Mouse (Mus musculus) right cerebral cortex, postnatal 10 days (tissue): ENCODE measurements around the gene Mat2a.

ENCODE experiments used
- DNase-seq, 2 experiments: peaks; one replicate each; pipeline ENCODE4 v3.0.0; 2021; ENCODE audit warnings: low spot score in 2 of 2

Mat2a gene

GRCm38 (mm10) chr6:72415181-72415580 is 24.2 kb downstream of the Mat2a start:
- no peak for DNase-seq

DNA sequence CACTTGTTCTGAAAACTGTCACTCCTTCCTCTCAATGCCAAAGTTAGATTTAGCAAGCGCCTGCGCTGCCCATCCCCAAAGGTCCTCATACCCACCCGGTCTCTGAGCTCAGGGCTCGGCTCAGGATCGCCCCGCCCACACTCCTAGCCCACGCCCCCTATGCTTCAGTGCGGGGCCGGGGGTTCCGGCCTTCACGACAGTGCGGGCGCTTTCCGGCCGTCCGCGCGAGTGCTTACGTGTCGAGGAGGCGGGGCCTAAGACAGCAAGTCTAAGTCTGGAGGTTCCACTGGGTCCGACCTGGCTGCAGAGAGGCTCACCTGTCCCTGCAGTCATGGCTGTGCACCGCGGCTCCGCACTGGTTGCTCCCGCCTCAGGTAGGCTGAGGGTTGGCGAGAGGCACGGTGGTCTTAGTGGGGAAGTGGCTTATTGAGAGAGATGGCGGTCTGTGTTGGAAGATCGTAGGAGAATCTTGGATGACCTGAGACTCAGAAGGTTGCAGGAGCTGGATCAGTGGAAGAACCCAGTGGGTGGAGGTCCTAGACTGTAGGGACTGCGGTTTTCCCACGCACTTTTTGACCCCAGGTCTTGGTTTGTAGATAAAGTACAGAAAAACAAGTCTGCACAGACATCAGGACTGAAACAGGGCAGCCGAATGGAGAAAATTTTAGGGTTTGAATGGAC is 25.1 kb downstream of the Mat2a start, which contains the start of gene Ggcx:
Gene Ggcx, plus strand, starts transcription at position 233 of the 681 bp plus-strand sequence.
- DNase-seq, result peak; percentile 95

GRCm38 (mm10) chr6:72410518-72410917 is 28.8 kb downstream of the Mat2a start:
- no peak for DNase-seq

DNA sequence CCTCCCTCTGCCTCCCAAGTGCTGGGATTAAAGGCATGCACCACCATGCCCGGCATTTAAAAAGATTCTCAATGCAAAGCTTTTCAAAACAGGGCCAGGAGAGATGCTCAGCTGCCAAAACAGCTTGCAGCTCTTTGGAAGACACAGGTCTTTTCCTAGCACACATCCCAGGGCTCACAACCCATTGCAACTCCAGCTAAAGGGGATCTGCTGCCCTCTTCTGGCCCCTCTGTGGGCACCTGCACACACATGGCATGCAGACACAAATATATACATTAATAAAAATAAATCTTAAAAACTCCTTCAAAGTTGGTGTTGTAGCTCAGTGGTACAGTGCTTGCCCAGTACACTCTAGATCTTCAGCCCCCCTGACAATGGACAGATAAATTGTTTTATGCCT is 29.4 kb downstream of the Mat2a start:
- no peak for DNase-seq

GRCm38 (mm10) chr6:72409567-72409966 is 29.8 kb downstream of the Mat2a start:
- DNase-seq, result peak; percentile 62 to 84

DNA sequence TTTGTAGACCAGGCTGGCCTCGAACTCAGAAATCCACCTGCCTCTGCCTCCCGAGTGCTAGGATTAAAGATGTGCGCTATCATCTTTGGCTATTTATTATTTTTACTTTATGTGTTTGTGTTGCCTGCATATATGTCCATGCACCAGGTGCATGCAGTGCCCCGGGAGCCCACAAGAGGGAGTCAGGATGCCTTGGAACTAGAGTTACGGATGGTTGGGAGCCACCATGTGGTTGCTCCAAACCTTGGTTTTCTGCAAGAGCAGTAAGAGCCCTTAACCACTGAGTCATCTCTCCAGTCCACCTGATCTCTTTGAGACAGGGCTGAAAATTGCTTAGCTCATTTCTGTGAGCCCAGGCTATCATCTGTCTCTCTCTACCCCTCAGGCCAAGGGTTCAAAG is 32.2 kb downstream of the Mat2a start:
- DNase-seq, result peak; percentile 81 to 84

- DNase-seq, result no peak
Measured at GRCm38 (mm10) chr6:72405356-72405755, 34.0 kb downstream of the Mat2a start.

DNA sequence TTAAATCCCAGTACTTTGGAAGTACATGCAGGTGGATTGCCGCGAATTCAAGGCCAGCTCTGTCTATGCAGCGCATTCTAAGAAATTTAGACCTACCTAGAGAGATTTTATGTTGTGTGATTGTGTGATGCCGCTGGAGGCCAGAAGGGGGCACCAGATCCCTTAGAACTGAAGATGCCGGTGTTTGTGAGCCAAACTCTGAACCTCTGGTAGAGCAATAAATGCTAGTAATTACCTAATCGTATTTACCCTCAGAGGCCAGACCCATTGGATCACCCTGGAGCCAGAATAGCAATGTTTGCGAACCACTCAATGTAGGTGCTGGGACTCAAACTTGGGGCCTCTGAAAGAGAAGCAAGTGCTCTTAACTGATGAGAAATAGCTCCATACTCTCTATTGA is 37.5 kb downstream of the Mat2a start:
- peak; percentile 57 to 78 for DNase-seq

DNA sequence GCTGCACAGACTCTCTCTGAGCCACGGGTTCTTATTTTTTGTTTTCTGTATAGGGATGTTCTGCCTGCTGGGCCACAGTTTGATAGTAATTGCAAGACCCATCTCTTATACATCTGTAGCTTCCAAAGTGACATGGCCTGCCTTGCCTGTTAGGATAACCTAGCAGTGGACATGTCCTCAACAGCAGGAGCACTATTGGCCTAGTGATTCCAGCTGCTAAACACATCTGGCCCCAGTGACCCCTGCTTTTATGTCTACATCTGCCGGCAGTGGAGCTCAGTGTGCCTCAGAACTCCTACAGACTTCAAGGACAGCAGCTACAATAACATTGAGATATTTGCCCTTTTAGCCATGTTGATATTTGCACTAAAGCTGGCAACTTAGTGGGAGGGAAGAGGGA is 39.4 kb downstream of the Mat2a start:
- DNase-seq, result no peak

DNA sequence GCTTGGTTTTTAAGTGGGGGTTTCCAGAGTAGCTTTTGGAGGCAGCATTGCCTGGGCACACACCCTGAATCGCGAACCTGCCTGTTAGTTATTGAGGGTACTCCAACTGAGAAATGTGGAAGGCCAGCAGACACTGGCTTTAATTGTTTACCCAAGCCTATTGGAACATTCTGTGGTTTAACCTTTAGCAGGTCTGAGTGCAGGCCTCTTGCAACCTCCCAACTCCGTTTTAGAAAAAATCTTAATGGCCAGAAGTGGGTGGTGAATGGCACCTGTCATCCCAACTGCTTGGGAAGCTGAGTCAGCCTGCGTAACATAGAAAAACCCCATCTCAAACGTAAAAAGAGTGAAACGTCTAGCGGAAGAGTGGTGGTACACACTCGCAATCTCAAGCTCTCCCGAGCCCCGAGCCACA is 42.5 kb downstream of the Mat2a start:
- DNase-seq, result no peak

DNA sequence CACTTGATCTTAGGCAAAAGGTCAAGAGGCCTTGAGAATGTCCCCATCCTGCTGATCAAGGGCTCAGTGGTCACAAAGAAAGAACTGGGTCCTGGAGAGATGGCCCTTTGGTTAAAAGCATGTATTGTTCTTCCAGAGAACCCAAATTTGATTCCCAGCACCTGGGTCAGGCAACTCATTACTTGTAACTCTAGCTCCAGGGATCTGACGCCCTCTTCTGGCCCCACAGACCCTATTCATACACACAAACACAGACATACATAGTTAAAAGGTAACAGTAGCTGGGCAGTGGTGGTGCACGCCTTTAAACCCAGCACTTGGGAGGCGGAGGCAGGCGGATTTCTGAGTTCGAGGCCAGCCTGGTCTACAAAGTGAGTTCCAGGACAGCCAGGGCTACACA is 47.0 kb downstream of the Mat2a start:
- DNase-seq, result no peak

GRCm38 (mm10) chr6:72390795-72391521 is 48.4 kb downstream of the Mat2a start:
- peak; percentile 40 to 41 for DNase-seq

DNA sequence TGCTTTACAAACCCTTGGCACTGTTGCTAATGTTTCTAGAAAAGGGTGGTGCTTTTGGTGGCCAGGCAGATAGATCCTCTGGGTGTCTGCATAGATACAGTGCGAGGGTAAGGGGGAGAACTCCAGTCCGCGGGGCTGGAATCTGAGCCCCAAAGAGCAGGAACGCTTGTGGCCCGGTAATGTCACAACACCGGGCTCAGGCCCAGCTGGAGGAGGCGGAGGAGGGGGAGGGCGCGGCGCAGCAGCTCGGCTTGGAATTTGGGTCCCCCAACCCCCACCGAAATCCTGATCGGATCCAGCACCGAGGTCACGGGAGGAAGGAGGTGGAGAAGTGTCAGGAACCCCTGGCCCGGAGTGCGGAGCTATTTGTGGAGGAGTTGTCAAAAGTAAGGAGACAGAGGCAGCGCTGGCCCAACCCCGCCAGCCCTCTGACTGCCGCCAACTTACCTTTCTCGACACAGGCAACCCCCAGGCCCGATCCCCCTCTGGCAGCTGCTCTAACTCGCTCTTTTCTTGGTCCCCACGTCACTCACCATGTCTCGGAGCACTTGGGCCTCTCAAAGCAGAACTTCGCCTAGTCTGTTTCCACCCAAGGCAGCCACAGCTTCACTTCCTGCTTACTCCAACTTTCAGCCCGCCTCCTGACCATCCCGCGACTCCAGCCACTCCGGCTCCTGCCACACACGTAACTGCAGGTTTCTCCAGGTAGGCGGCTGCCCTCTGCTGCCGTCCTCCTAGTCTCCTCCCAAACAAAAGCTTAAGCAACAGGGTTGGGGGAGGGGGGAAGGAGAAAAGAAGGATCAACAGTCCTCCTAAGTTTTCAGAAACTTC is 49.2 kb downstream of the Mat2a start, which contains the start of gene Vamp8:
Gene Vamp8, minus strand, starts transcription at position 763 of the 831 bp plus-strand sequence.
- DNase-seq, result peak; percentile 48 to 56

GRCm38 (mm10) chr6:72389471-72389940 is 49.9 kb downstream of the Mat2a start:
- DNase-seq, result no peak

DNA sequence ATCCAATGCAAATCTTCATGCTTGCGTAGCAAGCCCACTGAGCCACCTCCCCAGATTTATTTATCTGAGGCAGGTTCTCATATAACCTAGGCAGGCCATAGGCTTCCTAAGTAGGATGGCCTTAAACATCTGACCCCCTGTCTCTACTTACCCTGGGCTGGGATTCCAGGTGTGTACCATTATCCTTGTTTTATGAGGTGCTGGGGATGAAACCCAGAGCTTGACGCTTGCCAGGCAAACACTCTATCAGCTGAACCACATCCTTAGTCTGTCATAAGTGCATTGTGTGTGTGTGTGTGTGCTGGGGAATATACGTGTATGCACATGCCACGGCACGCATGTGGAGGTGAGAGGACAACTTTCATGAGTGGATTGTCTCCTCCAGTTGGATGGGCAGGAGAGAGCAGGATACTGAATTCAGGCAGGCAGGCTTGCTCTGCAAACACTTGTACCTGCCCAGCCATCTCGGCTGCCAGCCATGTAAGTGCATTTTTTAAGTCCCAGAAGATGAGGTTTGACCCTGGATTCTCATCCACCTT is 50.5 kb downstream of the Mat2a start:
- DNase-seq, result no peak

DNA sequence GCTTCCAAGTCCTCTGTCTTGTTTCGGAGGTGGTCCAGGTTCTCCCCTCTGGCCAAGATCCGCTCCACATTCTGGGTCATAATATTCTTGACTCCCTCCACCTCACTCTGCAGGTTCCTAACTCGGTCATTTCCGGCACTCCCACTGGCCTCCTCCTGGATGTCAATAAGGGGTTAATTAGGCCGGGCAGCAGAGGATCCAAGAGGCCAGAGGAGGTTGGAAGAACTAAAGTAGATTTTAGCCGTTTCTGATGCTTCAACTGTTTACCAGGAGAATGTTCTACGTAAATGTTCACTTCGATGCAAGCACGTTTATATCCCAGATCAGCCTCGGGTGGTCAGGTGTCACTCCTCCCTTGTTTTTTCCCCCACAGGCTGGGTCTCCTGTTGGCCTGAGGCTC is 51.1 kb downstream of the Mat2a start:
- no peak for DNase-seq

- no peak for DNase-seq
Measured at GRCm38 (mm10) chr6:72387816-72388215, 51.5 kb downstream of the Mat2a start.

GRCm38 (mm10) chr6:72386561-72386960 is 52.8 kb downstream of the Mat2a start:
- DNase-seq, result no peak

GRCm38 (mm10) chr6:72385258-72385657 is 54.1 kb downstream of the Mat2a start:
- no peak for DNase-seq

DNA sequence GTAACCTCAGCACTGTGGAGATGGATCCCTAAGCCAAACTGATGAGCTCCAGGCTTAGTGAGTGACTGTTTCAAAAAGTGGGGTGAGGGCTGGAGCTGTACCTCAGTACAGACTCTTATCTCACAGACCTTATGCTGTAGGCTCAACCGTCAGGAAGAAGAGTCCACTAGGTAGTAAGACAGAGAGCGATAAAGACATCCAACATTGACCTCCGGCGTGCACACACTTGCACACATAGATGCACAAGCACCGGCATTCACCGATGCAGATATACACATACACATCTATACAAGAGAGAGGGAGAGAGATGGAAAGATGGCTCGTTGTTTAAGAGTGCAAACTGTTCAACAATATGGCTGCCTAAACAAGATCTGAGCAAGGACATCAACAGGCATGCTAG is 55.4 kb downstream of the Mat2a start:
- DNase-seq, result no peak

GRCm38 (mm10) chr6:72383142-72383820 is 56.1 kb downstream of the Mat2a start:
- DNase-seq, result no peak
